Mouse (Mus musculus) forebrain, embryonic 12.5 days (tissue): ENCODE data around the gene Jun. TPM values are rescaled to one million over a fixed set of nuclear protein-coding genes. Genes with fewer than 3 reads are reported as not detected.

Source experiments
- ATAC-seq: fragments of 200-750 bp; cut with Nextera tagmentation; 2 replicates; pipeline ENCODE4 v1.8.0; 2017; ENCODE audit warnings: moderate TSS enrichment; ENCODE audit not compliant: low FRiP score
- H3K27ac ChIP-seq: fragments of 300-500 bp; sonication (generic); 2 replicates; pipeline ENCODE4 v1.5.1; 2016; ENCODE audit warnings: mild to moderate bottlenecking
- H3K27me3 ChIP-seq: fragments of 300-500 bp; sonication (generic); 2 replicates; pipeline ENCODE4 v1.6.1; 2016; ENCODE audit warnings: mild to moderate bottlenecking
- H3K36me3 ChIP-seq: fragments of 300-500 bp; sonication (generic); replicated peaks from 2 replicates; pipeline ENCODE4 v1.6.1; 2016; ENCODE audit warnings: mild to moderate bottlenecking
- H3K4me1 ChIP-seq: fragments of 300-500 bp; sonication (generic); 2 replicates; pipeline ENCODE4 v1.6.1; 2016
- H3K4me2 ChIP-seq: fragments of 300-500 bp; sonication (generic); 2 replicates; pipeline ENCODE4 v1.6.1; 2016; ENCODE audit warnings: mild to moderate bottlenecking, moderate library complexity
- H3K4me3 ChIP-seq: fragments of 300-500 bp; sonication (generic); replicated peaks from 2 replicates; pipeline ENCODE4 v1.5.1; 2016; ENCODE audit warnings: mild to moderate bottlenecking
- H3K9ac ChIP-seq: fragments of 300-500 bp; sonication (generic); 2 replicates; pipeline ENCODE4 v1.6.1; 2016; ENCODE audit warnings: mild to moderate bottlenecking
- H3K9me3 ChIP-seq: fragments of 300-500 bp; sonication (generic); 2 replicates; pipeline ENCODE4 v1.6.1; 2016
- WGBS: fragments of 180-500 bp; shearing (Covaris S2); methylation state at CpG from one replicate; pipeline ENCODE4 v1.1.7; 2016; 5-methylcytosine and 5-hydroxymethylcytosine counted together
- polyA plus RNA-seq: library from polyadenylated mRNA; unstranded; fragments of >200 nt; fragmentation: Nextera tagmentation; extraction: Ambion mirVana; gene quantifications from 2 replicates; pipeline ENCODE4 v1.2.1, GENCODE M21; 2016

Gene Jun
- polyA plus RNA-seq, 1 experiment from 2014 or later: 101 TPM

DNA sequence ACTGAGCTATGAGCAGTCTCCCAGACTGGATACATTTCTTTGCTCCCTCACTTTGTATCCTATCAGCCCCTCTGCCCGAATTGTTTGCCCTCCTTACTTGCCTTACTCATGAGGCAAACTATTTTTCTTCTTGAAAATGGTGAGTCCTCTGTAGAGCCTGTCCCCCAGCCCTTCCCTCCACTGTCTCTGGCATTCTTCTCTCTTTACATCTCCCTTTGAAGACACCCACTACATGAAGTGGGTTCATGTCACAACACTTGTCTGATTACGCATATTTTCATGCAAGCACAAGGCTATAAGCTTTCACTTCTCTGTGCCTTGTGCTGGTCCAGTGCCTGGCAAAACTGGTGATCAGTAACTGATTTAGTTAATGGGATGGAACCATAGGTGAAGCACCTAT, 31.8 kb downstream of the Jun start:
- no peak overlapping the region for H3K4me3 ChIP-seq
- no peaks in the 10 kb centered on the region for H3K36me3 ChIP-seq
- H3K4me1 ChIP-seq: peaks cover 5% of the 10 kb centered on the region; the same call in 1 of the 2 replicates
- no peaks in the 10 kb centered on the region for H3K9me3 ChIP-seq
- 0 out of 2 replicates have a peak, but pooled peaks cover 4% of the 10 kb centered on the region for H3K27me3 ChIP-seq
- no peak overlapping the region for H3K4me2 ChIP-seq
- 88% methylated on average over 2 of the region's 2 CpGs for WGBS
- ATAC-seq: no peak
- no peak overlapping the region for H3K27ac ChIP-seq
- H3K9ac ChIP-seq: no peak overlapping the region

- Histone ChIP-seq H3K9ac (no peak overlapping the region), H3K9me3 (no peaks in the 10 kb centered on the region), H3K4me2 (no peak overlapping the region), H3K27me3 (0 out of 2 replicates have a peak, but pooled peaks cover 4% of the 10 kb centered on the region), H3K27ac (no peak overlapping the region), H3K36me3 (no peaks in the 10 kb centered on the region), H3K4me3 (no peak overlapping the region), H3K4me1 (peaks cover 5% of the 10 kb centered on the region; the same call in 1 of the 2 replicates)
- 23% methylated on average over 7 of the region's 7 CpGs for WGBS
- ATAC-seq: no peak
Observed at GRCm38 (mm10) chr4:95018221-95018620, 33.8 kb downstream of the Jun start.

- Histone ChIP-seq H3K4me3 (no peak overlapping the region), H3K36me3 (no peaks in the 10 kb centered on the region), H3K27ac (no peak overlapping the region), H3K9me3 (no peaks in the 10 kb centered on the region), H3K4me2 (no peak overlapping the region), H3K9ac (no peak overlapping the region), H3K4me1 (no peaks in the 10 kb centered on the region), H3K27me3 (no peaks in the 10 kb centered on the region)
- no peak for ATAC-seq
- WGBS: 87% methylated on average over 1 of the region's 1 CpGs
Observed at GRCm38 (mm10) chr4:95012706-95013105, 39.3 kb downstream of the Jun start.

DNA sequence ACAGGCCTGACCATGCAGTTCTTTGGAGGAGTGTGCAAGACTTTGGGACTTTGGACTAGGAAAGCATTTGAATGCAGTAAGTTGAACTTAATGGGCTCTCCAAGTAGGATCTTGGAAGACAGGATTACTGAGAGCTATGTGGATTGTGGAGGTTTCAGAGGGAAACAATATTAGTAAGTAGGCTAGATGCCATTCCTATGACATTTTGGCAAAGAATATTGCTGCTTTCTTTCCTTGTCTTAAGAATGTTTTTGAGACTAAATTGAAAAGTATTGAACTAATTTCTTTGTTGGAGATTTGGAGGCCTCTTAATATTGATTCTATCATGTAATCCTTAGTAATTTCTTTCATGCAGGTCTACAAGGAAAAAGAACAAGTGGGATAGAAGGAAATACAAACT, 39.8 kb downstream of the Jun start:
- no peaks in the 10 kb centered on the region for H3K4me1 ChIP-seq
- no peaks in the 10 kb centered on the region for H3K9me3 ChIP-seq
- H3K36me3 ChIP-seq: no peaks in the 10 kb centered on the region
- H3K4me3 ChIP-seq: no peak overlapping the region
- H3K27ac ChIP-seq: no peak overlapping the region
- ATAC-seq: no peak
- H3K27me3 ChIP-seq: no peaks in the 10 kb centered on the region
- no peak overlapping the region for H3K9ac ChIP-seq
- H3K4me2 ChIP-seq: no peak overlapping the region

DNA sequence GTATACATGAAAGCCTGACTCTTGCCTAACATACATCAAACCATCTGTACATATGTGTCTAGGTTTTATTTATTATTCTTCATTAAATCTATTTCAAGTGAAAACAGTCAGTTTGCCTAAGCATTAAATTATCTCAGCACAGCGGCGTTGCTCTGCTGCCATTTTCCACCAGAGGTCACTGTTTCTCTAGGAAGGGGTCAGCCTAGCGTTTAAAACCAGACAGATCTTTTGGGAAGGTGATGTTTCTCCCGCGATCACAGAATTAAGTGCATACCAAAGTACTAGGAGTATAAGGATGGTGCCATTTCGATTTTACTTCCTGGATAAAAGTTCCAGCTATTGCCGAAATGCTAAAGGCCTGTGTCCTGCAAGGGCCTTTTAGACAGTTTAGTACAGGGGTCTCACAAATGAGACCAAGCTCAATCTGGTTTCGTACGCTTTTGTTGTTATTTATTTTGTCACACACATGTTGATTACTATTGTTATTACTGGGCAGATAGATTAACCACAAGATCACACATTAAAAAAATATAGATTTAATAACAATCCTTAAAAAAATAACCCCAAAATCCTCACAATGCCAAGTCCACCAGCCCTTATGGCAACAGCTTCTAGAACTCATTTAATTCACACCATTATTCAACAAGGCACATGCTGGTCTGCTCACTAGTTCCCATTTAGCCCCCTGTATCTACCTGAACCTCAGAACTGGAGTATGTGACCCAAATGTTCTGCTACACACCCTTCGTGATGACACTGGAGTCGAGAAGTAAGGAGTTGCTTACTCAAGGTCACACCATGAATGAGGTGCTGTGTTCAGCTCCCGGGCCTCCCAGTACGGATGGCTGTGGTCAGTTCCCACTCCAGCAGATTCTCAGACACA, 43.6 kb downstream of the Jun start:
- Histone ChIP-seq H3K36me3 (no peaks in the 10 kb centered on the region), H3K9me3 (no peaks in the 10 kb centered on the region), H3K27ac (no peak overlapping the region), H3K27me3 (no peaks in the 10 kb centered on the region), H3K4me2 (no peak overlapping the region), H3K4me3 (no peak overlapping the region), H3K9ac (no peak overlapping the region), H3K4me1 (no peaks in the 10 kb centered on the region)
- peak; percentile 79 for ATAC-seq
- 42% methylated on average over 13 of the region's 13 CpGs for WGBS

GRCm38 (mm10) chr4:95007759-95008158, 44.3 kb downstream of the Jun start:
- Histone ChIP-seq H3K27me3 (no peaks in the 10 kb centered on the region), H3K4me2 (no peak overlapping the region), H3K9me3 (no peaks in the 10 kb centered on the region), H3K9ac (no peak overlapping the region), H3K36me3 (no peaks in the 10 kb centered on the region), H3K4me1 (no peaks in the 10 kb centered on the region), H3K27ac (no peak overlapping the region), H3K4me3 (no peak overlapping the region)
- WGBS: 53% methylated on average over 8 of the region's 8 CpGs
- peak; percentile 12; the same call in 1 of the 2 replicates for ATAC-seq

DNA sequence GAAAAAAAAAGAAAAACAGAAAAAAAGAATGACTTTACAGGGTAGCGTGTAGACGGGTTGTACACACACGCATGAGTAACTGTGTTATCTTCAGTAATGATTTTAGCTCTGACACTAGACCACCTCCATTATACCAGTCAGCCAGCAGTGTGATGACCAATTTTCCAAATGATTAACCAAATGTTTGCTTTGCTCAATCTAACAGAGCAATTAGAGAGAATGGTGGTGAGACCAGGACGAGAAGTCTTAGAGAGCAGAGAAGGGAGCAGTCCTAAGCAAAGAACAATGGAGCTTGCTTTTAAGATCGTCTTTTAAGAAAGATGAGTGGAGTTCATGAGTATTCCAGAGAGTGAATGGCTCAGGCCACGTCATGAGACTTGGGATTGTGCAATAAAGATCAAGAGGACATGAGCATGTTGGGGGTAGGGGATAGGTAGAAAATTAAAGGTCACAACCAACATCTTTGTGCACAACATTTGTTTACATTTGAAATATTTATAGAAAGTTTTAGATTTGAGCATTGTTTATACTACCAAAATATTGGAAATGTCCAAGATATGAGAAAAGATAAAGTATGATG, 46.7 kb downstream of the Jun start:
- 0 out of 2 replicates have a peak, but pooled peaks have one; percentile 39 for ATAC-seq
- Histone ChIP-seq H3K27ac (no peak overlapping the region), H3K9ac (no peak overlapping the region), H3K4me3 (no peak overlapping the region), H3K36me3 (no peaks in the 10 kb centered on the region), H3K4me2 (no peak overlapping the region), H3K9me3 (no peaks in the 10 kb centered on the region), H3K4me1 (no peaks in the 10 kb centered on the region), H3K27me3 (no peaks in the 10 kb centered on the region)
- 66% methylated on average over 6 of the region's 6 CpGs for WGBS

DNA sequence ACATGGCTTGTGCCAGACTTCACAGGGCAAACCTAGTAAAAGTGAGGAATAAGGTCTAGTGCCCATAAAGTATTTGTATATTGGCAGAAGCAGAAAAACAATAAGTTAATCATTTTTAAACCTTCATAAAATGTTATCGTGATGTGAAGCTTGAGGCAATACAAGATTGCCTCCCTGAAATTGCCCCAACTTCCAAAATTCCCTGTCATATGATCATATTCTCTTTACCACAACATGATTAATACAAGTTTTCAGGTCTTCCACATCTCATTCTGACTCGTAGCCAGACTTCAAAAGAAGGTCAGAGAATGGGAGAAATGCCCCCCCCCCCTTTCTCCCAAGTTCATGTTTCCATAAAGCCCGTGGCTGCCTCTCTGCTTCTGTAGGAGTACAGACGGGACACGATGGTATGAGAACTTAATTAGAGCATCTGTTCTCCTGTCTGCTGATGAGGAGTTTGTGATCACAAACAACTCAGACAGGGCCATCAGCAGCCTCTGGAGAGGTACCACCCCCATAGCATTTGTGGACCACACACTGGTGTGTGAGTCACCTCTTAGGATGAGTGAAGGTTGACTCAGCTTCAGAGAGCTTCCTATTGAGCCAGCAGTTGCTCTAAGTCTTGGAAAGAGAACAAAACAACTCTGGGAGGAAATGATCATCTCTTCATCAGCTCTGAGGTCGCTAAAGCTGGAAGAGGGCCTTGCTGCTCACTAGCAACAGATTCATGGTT, 50.8 kb downstream of the Jun start:
- 68% methylated on average over 6 of the region's 6 CpGs for WGBS
- no peak for ATAC-seq
- no peak overlapping the region for H3K9ac ChIP-seq

DNA sequence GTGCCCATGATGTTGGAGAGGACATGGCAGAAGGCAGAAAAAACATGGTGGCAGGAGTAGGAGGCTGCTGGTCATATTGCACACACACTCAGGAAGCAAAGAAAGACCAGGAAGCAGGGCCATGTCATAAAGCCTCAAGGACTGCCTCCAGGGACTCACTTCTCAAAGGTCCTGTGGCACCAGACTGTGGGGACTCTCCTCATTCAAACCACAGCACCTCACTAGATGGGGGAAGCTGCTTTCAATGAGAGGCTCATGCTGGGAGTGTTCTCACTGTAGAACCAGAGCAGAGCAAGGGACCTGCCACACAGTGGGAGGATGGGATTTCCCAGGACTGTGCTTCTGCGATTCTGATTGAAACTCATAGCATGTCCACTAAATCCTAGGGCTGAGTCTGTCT, 51.9 kb downstream of the Jun start:
- Histone ChIP-seq H3K9ac (no peak overlapping the region), H3K27me3 (no peaks in the 10 kb centered on the region), H3K9me3 (no peaks in the 10 kb centered on the region), H3K36me3 (no peaks in the 10 kb centered on the region), H3K4me2 (no peak overlapping the region), H3K4me1 (no peaks in the 10 kb centered on the region; the same call in 1 of the 2 replicates), H3K27ac (no peak overlapping the region), H3K4me3 (no peak overlapping the region)
- ATAC-seq: no peak
- WGBS: 81% methylated on average over 1 of the region's 1 CpGs

More for the DNA sequence above, 50.8 kb downstream of the Jun start:
- no peaks in the 10 kb centered on the region for H3K27me3 ChIP-seq
- no peaks in the 10 kb centered on the region for H3K4me1 ChIP-seq
- H3K4me2 ChIP-seq: no peak overlapping the region
- H3K36me3 ChIP-seq: no peaks in the 10 kb centered on the region
- no peak overlapping the region for H3K4me3 ChIP-seq
- H3K27ac ChIP-seq: no peak overlapping the region
- H3K9me3 ChIP-seq: no peaks in the 10 kb centered on the region

- Histone ChIP-seq H3K4me3 (no peak overlapping the region), H3K27ac (no peak overlapping the region), H3K36me3 (no peaks in the 10 kb centered on the region), H3K4me1 (no peaks in the 10 kb centered on the region; the same call in 1 of the 2 replicates), H3K4me2 (no peak overlapping the region), H3K9me3 (no peaks in the 10 kb centered on the region), H3K9ac (no peak overlapping the region), H3K27me3 (no peaks in the 10 kb centered on the region)
- 75% methylated on average over 3 of the region's 3 CpGs for WGBS
- no peak for ATAC-seq
Observed at GRCm38 (mm10) chr4:94999249-94999648, 52.8 kb downstream of the Jun start.
